Mouse (Mus musculus): Measurements from ENCODE around the gene Kcnj5. TPM values are rescaled to one million over a fixed set of nuclear protein-coding genes. Genes with fewer than 3 reads are reported as not detected.

Gene Kcnj5
- polyA plus RNA-seq, 1 experiment from 2014 or later = 0.58 TPM

Other genes with a start within 250 kb of the Kcnj5 start
- gene Arhgap32, start 228.2 kb downstream of the Kcnj5 start, polyA plus RNA-seq (2015; fragmentation: Nextera tagmentation; extraction: Ambion mirVana) = 10.3 and 10.9 TPM in 2 replicates
- gene Kcnj1, start 28.1 kb upstream of the Kcnj5 start, polyA plus RNA-seq (2015; fragmentation: Nextera tagmentation; extraction: Ambion mirVana) = not detected in 2 replicates
- gene Fli1, start 198.5 kb upstream of the Kcnj5 start, polyA plus RNA-seq (2015; fragmentation: Nextera tagmentation; extraction: Ambion mirVana) = 6.4 and 8.4 TPM in 2 replicates

All from hindbrain, embryonic 16.5 days (tissue).